Mouse (Mus musculus) layer of hippocampus, adult 9-10 months (tissue): ENCODE data around the gene Pdcd7.

ENCODE experiments used
- DNase-seq: peaks from one replicate; pipeline ENCODE4 v3.0.0; 2022; ENCODE audit warnings: low spot score

The Pdcd7 gene

DNA sequence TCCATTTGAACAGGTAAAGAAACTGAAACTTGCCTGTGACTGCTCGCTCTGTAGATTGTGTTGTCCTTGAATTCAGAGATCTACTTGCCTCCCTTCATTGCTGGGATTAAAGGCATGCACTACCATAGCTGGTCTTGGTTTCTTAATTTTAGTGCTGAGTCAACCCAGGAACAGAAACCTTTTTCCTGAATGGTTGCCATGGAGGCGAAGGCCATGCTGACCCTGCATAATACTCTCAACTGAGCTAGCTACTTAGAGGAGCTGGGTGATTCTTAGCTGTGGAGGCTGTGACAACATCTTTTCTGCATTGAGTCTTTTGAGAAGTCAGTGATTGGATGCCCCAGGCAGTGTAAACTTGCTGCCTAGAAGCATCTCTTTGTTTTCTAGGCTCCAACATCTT lies 11.1 kb downstream of the Pdcd7 start:
- no peak for DNase-seq

DNA sequence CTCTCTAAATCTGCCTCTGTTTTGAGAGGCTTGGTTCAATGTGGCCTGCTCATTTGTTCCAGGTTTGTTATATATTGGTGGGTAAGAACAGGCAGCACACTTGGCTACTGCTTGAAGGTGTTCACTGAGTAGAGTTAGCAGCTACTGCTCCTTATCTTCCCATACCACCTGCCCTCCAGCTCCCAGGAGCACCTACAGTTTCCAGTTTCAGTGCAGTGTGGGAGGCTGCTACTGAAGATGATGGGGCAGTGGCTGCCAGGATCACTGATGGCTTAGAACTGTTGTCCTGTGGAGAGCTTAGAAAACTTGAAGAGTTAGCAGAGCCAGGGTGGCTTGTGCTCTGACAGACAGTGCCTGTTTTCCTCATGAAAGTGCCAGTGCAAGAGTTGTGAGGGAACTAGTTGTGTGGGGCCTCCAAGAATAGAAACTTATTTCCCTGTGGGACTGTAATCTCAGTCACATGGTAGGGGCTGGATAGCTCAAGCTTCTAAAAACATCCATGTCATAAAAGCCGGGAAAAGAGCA lies 13.1 kb downstream of the Pdcd7 start:
- DNase-seq = no peak

DNA sequence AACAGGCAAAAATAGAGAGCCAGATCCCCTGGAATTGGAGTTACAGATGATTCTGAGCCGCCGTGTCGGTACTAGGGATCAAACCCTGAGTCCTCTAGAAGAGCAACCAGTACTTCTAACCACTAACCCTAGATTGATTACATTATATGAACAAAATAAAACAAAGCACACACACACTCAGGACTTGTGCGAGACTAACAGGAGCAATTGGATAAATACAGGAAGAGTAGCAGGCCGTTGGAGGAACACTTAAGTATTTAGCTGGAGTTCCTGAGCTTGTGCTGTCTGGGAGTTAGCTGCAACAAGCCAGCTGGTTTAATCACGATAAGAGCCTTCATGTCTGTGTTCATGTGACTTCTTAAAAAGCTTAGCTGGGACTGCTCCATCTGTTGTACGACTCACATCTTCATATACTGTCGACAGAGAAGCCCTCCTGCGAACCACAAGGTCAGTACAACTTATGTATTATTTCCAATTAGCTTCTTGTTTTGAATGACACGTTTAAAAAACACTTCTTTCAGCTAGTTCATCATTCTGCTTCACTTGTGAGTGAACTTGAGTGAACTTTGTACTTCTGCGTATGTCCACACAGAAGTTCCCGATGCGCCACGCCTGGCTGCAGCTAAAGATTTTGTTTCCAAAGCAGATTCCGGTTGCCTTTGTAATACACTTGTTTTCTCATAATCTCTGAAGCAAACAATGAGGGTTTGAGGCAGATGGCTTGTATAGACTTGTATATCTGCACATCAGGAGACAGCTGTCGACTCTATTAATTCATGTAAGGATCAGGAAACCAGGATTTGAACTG lies 14.9 kb downstream of the Pdcd7 start, which contains the start of gene Ubap1l:
Gene Ubap1l (plus strand): TSS at position 401 of the 808 bp plus-strand sequence.
- no peak for DNase-seq

DNA sequence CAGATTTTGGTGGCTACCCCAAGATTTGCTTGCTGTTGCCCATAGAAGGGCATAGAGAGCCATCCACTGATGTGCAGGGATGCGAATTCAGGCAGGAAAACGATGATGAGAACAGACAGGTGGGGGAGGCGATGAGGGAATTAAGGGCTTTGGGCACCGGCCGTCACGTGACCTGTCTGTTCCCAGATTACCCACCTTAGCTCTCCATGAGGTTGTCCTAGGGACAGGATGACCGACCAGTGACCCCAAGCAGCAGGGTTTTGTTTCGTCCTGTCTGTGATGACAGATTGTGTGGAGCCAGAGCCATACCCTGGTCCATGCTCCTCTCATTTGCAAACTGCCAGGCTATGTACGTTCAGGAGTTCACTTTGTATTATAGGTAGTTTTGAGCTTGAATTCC lies 17.8 kb downstream of the Pdcd7 start:
- no peak for DNase-seq

DNA sequence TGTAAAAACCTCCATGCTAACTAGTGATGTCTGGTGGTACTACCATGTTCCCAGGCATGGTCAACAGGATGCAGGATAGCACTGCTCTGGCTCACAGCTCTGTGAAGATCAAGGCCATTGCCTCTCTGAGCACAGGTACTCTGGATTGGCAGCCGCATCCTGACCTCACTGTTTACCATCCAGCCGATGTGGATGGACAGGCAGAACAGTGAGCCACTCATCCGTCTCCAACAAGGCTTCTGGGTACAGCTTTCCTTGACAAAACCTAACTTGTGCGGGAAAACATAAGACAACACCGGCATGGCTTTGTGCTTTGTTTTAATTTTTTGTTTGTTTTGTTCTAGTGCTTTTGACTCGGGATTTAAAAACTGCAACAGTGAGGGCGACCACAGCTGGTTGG lies 19.8 kb downstream of the Pdcd7 start:
- DNase-seq = no peak

DNA sequence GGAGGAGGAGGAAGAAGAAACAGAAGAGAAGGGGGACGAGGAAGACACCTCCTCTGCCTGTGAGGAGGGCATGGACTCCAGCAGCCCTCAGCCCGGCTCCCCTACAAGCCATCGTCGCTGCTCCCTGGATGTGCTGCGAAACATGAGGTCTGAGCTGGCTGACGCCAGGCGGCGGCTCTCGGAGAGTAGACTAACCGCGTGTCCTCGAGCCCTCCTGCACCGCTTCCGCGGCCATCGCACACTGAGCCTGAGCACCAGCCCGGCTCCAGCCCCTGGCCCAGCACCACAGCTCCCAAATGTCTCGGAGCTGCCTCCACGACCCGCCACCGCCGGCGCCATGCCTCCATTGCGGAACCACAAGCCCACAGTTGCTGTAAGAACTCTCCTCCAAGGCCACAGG lies 25.9 kb downstream of the Pdcd7 start:
- no peak for DNase-seq

DNA sequence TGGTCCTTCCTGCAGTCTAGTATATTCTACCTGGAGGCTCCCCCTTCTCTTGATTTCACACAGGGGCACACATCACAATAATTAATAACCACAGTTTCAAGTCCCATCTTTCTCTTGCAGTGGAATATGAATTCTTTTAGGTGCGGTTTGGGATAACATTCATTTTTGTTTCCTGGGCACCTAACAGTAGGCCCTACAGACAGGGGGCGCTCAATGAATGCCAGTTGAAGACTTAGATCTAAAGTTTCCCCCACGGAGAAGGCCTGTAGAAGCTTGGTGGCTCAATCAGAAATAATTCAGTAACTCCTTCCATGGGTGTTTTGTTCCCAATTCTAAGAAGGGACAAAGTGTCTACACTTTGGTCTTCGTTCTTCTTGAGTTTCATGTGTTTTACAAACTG lies 26.5 kb downstream of the Pdcd7 start:
- peak; percentile 16 for DNase-seq

DNA sequence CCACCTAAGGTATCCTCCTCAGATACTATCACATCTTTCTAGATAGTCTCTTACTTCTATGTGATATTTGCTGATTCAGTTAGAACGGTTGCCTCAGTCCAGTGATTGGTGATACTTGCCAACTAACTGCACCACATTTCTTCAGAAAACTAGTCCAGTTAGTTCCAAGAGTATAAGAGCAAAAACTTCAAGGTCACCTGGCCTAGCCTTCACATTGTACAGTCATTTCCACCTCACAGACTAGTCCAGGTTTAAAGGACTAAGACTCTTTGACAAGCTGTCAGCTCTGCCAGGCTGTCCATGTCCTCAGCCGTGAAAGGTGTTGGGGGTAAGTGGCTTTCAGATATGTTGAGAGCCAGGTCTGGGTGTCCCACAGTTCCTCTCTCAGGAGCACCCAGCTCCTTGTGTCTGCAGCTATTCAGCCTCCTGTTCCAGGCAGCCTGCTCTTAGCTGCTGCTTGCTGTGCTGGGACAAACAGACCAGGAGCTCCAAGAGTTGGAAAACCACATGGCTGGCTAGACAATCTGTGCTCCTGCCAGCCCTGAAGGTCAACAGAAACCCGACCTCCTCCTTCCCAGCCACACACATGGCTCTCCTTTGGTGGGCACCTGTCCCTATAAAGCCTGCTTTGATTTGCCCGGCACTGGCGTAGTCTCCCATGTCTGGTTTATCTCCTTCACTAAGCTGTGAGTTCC lies 28.7 kb downstream of the Pdcd7 start:
- no peak for DNase-seq

DNA sequence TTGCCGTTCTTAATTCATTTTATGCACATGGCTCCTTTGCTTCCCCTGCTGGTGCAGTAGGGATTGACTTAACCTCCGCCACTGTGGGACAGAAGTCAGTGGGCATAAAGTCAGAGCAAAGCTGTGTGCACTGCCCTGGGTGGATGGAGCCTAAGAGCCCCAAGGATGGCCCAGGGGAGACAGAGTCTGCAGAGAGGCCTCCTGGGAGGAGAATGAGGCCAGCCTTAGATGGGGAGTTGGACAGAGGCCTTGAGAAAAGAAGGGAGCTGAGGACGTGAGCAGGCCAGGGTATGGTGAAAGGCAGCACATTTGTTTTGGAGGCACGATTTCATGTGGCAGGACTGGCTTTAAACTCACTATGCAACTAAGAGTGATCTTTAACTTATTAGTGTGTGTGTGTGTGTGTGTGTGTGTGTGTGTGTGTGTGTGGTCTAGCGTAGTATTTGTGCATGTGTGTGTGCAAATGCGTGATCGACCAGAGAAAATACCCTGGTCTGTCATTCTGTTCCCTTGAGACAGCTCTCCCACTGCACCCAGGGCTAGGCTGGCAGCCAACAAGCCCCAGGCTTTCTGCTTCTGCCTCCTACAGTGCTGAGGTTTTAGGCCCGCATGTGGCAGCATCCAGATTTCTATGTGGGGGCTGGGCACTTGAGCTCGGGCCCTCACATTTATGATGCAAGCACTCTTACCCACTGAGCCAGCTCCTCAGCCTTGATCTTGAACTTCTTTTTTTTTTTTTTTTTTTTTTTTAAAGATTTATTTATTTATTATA lies 29.4 kb downstream of the Pdcd7 start:
- DNase-seq = no peak

DNA sequence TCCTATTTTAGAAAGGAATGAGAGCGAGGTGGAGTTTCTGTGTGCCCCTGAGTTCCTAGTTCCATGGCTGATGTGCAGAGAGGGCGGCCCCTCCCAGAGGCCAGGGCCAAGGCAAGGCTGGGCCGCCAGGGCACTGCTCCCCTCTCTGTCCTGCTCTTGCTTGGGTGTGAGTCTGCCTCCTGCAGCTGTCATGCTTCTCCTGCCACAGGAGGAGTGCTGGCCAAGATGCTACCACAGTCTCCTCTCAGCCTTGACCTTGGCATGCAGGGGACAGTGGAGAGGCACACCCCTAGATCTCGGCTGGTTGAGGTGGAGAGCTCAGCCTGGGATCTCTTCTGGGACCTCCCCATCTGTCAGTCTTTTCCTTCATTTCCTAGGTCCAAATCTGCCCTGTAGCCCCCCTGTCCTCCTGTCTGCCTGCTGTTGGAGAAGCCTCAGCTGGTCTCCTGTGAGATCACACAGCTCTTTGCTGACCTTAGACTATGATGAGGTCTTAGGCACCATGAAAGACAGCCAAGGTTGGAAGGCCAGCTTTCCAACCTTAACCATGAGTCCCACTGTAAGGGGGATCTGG lies 35.2 kb downstream of the Pdcd7 start:
- no peak for DNase-seq

DNA sequence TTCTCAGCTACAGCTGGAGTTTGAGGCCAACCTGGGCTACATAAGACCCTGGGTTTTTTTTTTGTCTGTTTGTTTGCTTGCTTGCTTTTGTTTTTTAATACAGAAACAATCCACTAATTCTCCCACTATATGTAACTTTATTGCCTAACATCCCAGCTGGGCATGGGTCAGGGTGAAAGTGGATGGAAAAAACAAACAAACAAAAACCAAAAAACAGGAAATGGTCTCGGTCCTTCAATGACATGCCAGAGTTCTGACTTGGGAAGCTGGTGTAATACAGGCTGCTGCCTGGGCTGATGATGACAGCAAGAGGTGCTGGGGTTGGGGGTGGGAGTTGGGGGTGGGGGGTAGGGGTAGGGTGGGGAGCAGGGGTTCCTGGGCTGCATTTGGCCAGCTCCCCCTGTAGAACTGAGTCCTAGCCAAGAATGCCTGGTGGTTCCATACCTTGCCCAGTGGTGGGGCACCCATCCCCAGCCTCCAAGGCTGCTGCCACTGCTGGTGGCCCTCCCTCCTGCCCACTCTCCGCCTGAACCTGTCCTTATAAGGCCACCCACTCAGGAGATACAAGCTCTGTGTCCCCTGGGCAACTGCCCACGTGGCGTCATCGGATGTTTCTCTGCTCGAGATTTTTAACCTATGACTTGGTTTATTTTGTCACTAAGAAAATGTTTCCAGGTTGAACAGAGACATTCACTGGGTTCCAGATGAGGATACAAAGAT lies 36.3 kb downstream of the Pdcd7 start:
- DNase-seq = no peak

DNA sequence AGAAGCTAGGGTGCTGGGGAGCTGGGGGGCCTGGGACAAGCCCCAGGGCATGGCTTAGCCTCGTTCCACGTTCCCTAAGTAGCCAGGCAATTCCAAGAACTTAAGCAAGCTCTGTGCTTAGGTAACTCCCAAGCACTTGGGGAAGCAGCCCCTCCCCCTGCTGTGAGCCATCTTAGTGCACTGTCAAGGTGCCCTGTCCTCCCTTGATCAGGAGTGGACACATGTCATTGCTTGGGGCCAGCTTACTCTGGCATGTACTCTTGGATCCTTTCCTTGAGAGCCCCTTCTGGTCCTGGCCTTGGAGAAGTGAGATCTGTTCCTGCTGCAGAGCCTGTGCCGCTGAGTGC lies 36.8 kb downstream of the Pdcd7 start:
- DNase-seq = no peak

DNA sequence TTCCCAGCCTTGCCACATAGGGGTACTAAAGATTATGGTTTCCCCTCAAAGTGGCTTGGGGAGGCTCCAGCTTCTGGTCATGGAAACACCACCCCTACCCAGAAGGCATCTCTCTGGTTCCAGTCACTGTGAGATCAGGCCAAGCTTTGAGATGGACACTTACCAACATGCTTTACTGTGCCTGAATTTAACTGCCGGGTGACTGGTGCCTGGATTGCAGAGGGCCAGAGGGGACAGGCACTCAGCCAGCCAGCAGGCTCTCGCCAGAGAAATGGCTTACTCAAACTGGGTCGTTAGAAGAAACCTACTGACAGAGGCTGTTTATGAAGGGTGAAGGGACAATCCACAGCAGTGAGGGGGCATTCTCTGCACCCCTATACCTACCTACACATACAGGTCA lies 38.4 kb downstream of the Pdcd7 start:
- DNase-seq = no peak

DNA sequence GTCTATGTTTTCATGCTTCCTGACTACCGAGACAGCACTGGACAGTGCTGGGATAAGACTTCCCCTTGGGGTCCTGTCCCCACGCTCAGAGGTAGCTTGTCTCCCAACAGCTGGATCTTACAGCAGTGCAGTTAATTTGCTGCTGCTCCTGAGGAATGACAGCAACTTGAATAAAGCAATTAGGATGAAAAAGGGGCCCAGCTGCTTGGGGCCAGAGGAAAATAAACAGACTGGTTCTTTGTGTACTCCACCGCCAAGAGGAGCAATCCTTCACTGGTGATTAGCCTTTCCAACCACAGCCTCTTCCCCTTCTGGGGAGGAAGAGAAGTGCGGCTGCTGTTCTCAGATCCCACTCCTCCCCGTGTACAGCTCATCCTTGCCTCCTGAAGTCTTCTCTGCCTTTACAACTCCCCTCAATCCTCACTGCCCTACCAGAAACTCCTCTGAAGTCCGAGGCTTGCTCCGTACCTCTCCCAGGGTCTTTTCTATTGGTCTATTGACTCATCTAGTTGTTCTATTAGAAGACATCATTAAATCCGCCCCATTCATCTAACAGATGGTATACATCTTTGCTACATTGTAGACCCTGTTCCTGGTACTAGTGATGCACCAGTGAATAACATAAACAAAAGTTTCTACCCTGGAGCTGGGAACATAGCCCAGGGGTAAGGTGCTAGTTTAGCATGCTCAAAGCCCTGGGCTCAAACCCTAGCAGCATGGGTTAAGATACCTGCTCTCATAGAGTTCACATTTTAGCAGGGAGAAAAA lies 40.7 kb downstream of the Pdcd7 start:
- no peak for DNase-seq

DNA sequence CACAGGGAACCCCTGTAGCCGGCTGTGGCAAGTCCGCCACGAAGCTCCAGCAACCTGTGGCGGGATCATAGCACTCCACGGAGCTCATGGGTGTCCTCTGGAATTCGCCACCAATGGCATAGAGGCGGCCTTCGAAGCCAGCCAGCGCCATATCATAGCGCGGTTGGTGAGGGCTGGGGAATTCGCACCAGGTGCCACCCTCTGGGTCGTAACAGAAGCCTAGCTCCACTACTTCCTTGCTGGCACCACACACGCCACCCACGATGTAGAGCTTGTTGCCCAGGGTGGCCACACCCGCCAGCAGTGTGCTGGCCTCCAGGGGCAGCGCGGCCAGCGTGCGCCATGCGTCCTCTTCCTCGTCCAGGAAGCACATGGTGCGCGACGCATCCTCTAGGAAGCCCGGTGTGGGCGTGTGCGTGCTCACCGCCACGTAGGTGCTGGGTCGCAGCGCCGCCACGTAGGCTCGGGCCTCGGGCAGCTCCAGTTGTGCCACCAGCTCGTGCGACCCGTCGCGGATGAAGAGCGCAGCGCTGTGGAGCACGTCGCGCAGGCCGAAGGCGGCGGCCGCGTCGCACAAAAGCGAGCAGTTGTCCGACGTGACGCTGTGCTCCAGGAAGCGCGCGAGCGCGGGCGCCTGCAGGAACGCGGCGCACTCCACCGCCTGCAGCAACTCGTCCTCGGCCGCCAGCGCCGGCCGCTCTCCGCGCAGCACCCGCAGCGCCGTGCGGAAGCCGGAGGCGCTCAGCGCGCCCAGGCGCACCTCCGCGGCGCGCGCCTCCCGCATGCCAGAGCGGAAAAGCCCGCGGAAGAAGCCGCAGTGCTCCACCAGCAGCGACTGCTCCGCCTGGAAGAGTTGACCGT lies 45.1 kb downstream of the Pdcd7 start:
- no peak for DNase-seq

DNA sequence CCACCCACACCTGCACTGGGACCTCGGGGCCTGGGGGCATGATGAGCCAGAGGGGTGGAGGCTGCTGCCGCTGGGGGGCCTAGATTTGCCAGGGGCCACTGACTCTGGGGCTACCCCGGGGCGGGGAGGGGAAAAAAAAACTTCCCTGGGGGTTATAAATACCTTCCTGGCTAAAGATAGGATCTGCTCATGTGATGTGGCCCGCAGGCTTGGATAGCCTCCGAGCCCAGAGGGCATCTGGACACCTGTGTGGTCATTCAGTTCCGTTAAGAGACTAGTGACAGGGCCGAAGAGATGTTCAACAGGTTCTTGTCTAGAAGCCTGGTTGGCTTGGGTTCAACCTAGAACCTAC lies 45.7 kb downstream of the Pdcd7 start, which contains the start of gene Kbtbd13:
Gene Kbtbd13 (minus strand): TSS at position 40 of the 352 bp plus-strand sequence.
- no peak for DNase-seq

DNA sequence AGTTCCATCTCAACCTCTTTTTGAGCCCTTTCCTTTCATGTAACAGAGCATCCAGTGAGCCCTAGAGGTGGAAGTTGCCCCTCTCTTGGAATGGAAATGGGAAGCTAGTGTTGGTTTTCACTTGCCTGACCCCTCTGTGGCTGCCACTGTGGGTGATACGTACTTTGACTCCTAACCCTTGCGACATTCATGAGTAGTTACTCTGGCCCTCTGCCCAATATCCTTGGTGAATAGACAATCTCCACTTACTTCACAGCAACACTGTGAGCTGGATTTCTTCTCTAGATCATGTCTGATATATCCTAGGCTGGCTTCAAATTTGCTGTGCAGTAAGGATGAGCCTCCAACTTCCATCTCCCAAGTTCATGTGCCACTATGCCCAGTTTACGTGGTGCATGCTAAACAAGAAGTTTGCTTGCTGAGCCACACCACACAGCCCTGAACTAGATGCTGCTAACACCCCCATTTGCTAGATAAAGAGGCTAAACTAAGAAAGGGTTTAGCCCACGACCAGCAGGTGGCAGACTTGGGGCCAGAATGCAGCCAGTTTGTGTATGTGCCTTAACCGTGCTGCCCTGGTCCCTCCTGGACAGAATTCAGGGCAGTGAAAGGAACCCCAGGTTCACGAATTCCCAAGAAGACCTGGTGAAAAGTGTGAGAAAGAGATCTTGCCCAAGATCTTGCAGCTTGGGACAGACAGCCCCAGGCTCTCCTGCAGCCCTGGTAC lies 46.9 kb downstream of the Pdcd7 start:
- no peak for DNase-seq

DNA sequence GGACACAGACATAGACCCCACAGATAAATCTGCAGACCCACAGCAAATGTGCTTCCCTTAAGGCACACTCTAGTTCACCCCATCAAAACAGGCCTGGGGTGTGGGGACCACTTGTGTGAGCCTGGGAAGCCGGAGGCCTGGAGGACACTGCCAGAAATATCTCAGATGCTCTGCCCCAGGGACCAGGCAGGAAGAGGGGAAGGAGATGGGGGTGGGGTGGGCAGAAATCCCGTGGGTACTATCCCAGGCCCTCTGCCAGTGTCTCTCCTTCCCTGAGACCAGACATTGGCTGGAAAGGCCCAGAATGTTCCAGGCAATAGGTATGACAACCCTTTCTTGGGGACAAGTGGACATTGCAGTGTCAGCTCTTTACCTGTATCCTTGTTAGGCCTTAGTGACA lies 47.7 kb downstream of the Pdcd7 start:
- DNase-seq = no peak

DNA sequence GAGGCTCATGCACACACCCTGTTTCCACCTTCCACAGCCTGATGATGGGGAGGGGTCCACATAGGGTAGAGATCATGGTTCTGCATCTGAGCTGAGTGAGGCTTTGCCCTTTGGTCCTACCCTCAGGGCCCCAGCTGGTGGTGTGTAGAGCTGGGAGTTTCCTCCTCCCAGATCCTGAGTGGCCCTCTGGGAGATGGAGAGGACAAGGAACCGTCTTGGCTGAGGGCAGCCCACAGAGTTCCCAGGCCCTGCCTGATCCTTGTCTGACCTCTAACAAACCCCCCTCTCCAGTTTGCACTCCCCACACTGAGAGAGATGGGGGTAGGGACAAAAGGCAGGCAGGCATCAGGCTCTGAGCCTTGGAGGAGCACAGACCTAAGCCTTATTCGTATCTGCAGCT lies 48.5 kb downstream of the Pdcd7 start:
- DNase-seq = no peak
